Mouse (Mus musculus) right cerebral cortex, adult 18-20 months (tissue): Measurements from ENCODE around the gene Ubxn10.

Source experiments
- DNase-seq: peaks from one replicate; pipeline ENCODE4 v3.0.0; 2022; ENCODE audit warnings: mixed read lengths

Gene Ubxn10

DNA sequence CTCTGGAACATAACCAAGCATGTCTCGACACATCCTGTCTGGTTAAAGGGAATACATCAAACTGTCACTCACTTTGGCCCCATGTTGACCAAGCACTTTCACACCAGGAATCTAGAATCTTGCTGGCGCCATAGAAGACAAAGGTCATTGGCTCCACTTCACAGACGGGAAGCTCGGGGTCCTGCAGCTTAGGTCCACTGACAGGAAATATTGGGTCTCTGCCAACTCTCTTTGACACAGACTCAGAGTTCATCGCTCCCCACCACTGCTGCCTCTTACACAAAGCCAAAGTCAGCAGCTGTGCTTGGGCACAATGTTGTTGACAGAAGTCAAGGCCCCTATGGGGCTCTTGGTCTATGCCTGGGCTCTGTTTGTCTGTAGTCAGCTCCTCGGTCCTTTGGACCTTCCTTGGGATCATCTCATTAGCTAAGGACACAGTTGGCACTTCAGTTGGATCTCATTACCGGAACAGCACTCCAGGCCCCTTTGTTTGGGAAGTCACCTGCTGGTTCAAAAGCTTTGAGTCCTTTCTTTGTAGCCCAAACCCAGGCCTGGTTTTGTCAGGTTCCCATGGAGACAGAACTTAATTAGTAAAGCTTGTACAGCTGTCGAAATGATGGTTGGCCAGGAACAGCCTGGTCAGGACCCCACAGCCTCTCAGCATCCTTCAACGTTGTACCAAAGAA, 7.8 kb downstream of the Ubxn10 start:
- DNase-seq: no peak

DNA sequence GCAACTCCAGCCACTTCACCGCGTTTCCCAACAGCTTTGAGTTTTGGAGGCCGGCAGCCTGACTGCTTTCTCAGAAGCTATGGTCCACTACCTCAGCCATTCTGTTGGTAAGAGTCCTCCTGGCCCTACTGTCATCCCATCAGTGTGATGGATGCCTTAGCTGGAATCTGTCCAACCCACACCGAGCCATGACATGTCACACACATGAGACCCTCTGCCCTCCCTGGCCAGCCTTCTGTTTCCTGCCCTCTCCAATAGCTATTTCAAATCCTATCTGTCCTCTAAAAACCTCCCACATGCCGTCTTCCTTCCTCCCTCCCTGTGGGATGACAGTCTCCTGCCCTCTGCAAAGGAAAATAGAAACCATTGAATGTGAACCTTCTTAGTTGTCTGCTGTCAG, 11.2 kb downstream of the Ubxn10 start:
- no peak for DNase-seq

DNA sequence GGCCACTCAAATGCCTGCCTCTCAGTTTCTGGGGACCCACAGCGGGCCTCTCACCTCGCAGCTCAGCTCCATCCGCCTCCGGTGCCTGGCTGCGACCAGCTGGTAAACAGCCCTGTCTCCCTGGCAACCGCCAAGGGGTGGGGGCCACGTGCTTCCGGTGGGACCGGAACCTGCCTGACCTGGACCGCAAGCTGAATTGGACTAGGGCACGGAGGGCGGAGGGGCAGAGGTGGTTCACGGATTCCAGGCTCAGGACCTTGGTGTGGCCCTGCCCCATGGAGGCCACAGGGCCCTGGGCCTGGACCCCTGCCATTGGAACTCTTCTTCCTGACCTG, 11.9 kb downstream of the Ubxn10 start:
- DNase-seq: peak; percentile 58

DNA sequence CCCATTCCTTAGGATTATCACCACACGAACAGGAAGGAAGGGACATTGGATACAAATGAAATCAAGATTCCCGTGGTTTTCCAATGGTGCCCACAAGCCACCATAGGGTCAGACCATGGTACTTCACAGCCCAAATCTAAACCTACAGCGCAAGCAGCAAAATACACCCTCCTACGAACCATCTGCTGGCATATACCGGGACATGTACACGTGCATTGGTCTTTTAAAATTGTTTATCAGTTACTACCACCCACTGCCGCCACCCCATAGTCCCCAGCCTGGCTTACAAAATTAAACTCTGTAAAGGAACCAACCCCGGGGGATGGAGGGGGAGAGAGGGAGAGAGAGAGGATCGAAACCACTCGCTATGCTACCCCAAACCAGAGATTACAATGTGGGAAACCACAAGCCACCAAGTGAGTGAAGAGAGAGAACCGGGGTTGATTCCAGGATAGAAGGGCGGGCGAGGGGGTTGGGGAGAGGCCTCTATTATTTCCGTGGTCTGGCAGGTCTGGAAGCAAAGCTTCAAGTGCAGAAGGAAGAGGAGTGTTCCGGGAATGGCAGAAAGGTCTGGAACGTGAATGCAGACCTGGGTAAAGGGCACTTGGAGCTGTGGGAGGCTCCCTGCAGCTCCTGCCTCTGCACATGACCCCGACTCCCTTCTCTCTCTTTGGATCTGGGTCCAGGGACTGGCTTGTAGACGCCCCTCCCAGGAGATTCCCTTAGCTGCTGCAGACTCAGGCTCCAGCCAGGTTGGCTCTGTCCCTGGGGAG, 12.4 kb downstream of the Ubxn10 start, which contains the start of gene Pla2g2c:
Gene Pla2g2c (plus strand): TSS at position 439 of the 773 bp plus-strand sequence.
- peak; percentile 72 for DNase-seq

DNA sequence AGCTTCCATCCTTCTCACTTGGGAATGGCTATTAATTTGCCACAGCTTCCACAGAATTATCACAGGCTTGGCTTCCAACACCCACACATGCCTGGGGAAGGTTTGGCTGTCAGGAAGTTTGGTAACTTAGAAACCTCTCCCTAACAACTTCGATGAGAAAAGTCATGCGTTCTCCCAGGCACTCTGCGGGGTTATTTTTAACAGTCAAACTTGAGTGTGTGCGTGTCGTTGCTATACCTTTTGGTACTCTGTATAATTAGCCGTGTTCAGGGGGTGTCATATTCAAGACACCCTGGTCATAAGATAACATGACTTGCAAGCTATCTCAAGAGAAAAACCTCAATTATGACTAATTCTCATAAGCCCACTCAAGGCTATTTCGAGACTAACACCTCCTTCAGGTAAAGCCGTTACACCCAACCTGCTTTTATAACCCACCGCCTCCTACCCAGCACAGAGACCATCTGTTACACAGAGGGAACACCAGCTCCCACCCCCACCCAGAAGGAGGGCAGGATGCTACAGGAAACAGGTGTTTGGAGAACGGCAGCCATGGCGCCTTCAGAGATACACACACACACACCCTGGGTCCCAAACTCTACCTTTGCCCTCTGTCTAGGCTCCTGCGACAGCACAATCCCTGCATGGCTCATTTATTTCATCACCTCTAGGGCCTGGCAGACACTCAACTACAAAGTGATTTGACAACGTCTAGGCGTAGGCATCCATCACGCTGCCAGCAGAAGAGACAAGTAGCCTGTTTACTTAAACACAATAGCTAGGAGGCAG, 13.3 kb downstream of the Ubxn10 start:
- DNase-seq: peak; percentile 91

DNA sequence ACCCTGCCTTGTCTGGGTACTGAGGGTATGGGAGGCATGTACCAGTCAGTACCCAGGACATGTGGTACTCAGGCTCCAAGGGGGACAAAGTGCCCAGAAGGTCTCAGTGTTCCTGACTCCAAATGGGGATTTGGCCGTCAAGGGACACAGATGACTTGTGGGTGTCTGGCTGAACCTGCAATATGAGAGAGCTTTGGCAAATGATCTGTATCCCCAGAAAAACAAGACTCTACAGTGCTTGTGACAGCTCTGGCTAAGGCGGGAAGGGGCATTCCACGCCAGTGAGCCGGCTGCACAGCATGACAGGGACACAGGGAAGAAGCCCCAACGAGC, 17.7 kb downstream of the Ubxn10 start:
- DNase-seq: no peak

DNA sequence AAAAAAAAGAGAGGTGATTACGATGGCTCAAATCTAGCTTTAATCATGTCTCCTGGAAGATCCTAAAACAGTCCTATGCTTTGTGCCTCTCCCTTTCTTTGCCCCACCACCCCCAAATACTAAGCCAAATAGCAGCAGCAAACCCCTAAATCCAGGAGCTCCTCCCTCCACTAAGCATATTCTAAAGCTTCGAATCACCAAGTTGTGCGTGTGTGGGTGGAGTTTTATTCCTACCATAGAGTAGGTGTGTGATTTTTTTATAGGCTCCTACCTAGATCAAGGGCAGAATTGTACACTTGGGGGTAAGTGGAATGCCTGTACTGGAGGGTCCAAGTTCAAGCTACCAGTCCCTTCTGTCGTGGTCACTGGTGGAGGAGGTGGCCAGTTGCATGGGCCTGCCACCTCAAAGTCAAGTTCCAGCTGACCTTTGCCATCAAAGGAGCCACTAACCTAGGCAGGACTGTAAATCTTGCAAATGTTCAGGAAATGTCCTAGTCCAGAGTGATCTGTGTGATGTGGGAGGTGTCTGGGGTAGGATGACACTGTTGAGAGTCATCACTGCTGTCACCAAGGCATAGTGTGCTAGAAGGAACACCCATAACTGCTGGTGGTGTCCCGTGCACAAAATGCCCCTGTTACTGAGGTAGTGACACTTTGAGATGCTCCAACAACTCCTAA, 18.2 kb downstream of the Ubxn10 start:
- peak; percentile 54 for DNase-seq

DNA sequence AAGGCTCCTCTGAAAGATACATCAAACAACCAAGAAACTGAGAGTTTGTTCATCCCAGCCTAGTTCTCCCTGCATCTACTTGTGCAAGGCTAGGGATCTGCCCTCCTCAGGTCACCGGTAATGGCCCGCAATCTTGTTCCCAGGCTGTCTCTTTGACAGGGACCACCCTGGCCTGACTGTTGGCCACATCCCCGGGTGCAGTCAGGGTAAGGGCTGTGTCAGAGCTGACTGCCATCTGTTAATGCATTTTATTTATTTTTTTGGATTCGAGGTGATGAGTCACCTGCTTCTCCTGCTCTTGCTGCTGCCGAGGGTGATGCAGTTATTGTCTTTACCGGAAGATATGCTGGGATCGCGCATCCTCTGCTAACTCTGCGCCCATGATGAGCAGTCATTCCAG, 20.3 kb downstream of the Ubxn10 start:
- DNase-seq: no peak

DNA sequence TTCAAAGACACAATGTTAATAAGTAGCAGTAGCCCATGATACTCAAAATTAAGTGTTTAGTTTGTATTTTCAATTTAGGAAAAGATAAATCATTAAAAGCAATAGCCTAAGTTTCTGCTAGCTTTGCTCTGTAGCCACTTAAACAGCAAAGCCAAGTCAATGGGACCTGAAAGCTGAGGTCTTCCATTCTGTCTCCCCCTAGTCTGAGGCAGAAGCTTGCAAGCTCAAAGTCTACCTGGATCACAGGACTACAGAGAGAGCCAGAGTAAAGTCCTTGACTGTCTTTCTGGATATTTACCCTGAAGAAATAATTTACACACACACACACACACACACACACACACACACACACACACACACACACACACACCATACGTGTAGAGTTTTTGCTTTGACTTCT, 22.8 kb downstream of the Ubxn10 start:
- no peak for DNase-seq

DNA sequence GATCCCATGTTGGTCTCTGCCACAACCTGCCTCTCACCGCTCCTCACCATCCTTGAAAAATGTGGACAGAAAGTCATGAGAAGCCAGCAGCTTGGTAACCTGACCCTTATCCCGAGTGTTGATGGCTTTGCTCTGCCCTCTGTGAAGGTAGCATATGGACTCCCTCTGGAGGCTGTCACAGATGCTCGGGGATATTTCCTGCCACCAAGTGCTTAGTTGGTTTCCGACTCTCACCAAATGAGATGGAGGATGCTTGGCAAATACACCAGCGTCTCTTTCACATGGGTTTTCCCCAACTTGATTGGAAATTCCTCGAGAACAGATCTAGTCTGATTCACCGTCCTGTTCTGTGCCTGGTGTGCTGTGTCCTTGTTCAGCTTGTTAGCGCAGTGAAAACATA, 24.3 kb downstream of the Ubxn10 start:
- no peak for DNase-seq

DNA sequence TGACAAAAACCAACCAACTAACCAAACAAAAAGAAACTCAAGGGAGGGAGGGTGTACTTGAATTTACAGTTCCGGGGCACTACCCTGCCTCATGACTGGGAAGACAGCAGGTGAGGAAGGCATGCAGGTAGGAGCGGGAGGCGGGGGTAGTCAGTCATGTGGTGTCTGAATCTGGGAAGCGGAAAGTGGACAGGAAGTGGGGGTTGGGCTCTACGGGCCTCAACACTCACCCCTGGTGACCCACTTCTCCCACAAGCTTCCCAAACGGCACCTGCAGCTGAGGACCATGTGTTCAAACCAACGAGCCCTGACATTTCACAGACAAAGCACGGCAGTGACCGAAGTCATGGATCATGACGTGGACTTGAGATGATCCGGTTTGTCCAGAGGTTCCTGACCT, 24.9 kb downstream of the Ubxn10 start:
- DNase-seq: no peak

DNA sequence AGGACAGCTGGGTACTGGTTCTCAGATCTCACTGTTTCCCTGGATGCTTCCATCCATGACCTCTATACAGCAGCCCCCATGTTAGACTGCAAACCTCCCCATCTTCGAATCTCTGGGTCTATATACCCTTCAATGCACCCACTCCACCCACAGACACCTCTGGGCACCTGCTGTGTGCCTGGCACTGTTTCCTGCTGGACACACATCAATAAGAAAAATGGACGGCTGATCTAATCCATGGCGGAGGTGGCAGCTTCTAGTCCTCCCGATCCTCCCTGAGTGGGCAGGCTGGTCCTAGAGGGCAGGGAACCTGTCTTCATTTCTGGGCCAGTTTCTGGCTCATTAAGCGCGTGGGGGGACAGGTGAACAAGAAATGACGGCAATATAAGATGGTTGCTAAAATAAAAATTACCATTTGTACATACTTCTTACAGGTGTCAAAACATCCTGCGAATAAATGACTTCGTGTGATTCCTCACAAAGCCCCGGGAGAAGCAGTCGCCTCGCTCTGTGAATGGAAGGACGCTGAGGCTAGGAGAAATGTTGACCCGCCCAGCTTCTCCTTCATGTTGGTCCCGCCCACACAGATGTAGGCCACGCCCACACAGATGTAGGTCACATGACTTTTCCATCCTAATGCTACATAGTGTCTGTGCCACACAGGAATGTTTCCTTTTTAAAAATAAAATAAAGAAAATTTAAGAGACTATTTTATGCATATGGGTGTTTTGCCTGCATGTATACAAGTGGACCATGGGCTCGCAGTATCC, 25.7 kb downstream of the Ubxn10 start:
- DNase-seq: no peak

DNA sequence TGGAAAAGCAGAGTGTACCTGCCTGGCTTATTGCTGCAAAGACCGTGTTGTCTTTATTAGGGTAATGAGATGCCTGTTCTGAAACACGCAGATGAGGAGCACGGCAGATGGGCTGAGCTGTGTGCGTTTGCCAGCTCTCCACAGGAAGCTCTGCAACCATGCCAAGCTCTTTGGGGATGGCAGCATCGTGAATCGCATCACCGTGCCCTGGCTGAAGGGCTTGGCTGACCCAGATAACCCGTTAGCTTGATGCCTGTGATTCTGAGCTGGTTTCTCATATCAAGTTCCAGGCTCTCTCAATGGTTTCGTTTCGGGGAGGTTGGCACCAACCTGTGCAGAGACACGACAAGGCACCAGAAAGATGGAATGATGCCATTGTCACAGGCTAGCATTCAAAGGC, 26.3 kb downstream of the Ubxn10 start:
- DNase-seq: no peak

DNA sequence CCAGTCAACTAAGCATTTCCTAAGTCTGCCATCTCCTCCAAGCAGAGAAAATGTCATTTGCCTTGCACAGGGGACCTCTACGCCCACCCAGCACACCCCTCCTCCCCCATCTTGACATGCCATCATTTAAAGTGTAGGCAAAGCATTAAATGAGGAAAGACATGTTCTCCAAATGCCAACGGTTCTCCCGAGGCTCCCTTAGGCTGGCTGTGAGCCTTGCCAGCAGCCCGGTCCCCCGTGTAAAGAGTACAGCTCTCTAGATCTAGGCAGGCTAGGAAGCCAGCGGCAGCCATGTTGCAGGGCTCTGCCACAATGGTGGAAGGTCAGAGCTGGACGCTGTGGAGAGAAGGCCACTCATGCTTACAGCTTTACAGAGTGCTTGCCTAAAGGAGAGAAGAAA, 27.0 kb downstream of the Ubxn10 start:
- no peak for DNase-seq

DNA sequence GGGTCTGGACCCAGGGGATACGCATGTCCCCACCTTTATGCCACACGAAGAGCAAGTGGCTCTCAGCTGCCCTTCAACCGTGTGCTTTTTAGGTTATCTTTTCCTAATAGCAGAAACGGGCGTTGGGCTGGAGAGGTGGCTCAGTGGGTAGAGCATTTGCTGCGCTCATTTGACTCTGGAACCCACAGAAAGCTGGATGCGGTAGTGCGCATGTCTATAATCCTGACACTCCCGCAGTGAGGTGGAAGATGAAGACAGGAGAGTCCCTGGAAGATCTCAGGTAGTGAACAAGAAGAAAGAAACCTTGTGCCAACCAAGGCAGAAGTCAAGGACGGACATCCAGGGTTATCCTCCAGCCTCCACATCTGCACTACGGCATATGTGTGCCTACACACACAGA, 27.7 kb downstream of the Ubxn10 start:
- no peak for DNase-seq

DNA sequence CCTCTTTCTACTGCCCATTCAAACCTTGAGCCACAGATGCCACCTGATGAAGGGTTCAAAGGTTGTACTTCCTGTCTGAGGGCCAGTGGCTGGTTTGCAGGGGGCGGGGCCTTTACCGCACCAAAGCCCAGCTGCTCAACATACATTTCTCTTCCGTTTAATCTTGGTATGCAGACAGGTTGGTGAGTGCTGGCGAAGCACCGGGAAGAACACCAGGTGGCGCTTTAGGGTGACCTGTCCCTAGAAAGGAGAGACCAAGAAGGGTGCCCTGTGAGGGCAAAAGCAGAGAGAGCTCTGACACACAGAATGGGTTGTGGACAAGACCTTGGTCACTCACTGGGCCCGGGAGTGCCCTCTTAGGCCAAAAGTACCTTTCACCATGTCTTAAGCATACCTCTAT, 28.3 kb downstream of the Ubxn10 start:
- DNase-seq: no peak

DNA sequence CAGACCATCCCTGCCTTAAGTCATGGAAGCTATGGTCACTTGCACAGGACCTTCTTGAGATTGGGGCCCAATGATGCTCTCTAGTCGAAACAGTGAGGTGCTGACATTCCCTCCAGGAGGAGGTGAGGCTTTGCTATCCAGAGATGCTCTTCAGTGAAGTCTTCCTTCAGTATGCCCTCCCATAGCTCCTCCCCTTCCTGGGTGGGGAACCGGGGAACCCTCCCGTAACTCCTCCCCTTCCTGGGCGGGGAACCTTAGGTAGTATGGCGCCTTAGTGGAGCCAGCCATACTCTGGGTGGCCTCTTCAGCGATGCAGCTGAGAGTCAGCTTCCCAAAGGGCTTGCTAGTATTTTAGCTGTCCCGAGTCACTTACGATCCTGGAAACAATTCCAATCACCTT, 30.3 kb downstream of the Ubxn10 start:
- no peak for DNase-seq

DNA sequence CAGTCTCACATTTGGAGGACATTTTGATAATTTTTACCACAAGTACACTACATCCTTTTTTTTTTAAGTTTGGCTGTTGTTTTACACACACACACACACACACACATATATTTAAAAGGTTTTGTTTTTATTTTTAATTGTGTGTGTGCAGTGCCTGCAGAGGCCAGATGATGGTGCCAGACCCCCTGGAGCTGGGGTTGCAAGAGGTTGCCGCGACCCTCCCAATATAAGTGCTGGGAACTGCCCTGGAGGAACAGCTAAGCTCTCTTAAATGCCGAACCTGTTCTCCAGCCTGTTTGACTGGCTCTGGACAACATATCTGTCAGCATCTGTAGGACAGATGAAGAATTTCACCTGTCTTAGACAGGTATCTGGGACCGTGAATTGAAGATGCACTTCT, 32.8 kb downstream of the Ubxn10 start:
- no peak for DNase-seq

DNA sequence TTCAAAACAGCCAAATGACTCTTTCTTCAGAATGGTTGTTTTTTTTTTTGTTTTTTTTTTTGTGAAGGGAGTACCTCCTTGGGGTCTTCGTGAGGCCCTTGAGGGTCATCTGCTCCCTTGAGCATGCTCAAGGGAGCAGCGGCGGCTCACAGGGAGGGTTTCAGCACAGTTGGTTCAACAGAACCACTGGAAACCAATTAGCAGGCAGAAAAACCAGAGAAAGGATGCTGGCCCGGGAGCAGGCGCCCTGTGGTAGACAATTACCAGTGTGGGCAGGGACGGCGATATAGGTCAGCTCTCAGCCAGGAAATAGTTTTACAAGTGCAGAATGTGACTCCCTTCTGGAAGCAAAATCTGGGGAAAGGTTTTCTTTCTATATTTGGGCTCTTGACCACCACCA, 33.4 kb downstream of the Ubxn10 start:
- DNase-seq: no peak

DNA sequence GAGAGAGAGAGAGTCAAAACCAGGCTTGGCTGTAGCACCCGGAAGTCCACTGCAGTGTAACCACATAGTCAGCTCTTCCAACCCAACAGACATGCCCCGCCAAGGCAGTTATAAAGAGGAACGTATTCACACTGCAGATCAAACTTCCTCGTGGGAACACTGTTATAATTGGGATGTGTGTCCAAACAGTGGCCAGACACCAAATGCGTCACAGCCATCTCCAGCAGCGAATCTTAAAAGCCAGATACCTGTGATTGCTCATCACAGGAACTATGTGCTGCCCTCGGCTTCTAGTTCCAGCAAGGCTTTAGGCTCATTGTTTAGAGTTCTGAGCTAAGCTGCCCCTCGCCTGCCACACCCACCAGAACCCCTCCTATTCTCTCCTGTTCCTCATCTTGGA, 34.4 kb downstream of the Ubxn10 start:
- DNase-seq: no peak

DNA sequence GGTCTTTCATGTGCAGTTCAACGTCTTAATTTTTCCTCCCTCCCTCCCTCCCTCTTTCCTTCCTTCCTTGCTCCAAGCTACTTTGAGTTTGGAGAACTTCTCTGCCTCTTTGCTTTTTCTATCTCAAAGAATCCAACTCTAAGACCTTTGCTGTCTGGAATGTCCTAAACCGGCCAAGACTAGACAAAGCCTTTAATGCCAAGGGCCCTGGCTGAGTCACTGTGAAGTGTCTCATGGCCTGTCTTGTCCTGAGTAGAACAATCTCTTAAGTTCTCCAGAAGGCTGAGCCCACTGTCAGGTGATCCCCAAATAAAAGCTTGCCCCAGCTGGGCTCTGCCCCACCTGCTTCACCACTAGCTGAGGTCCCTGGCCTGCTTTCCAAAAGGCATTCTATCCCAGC, 34.9 kb downstream of the Ubxn10 start:
- no peak for DNase-seq

DNA sequence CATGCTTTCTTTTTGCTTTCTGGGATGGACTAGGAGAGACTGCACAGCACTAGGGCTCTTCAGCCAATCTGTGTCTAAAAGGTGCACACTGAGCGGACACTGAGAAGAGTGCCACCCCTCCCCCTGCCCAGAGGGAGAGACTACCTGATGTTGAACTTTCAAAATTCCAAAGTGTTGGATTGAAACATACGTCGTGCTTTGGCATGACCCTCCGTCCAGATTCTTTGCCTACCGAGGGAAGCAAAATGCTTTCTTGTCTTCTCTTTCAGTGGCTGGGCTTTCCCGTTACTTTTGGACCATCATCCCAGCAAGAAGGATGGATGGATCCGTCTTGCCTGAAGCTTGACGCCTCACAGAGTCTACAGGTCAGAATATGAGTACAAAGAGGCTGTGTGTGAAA, 35.9 kb downstream of the Ubxn10 start:
- no peak for DNase-seq
